Mouse (Mus musculus): ENCODE measurements around the gene Pafah1b3.

DNA sequence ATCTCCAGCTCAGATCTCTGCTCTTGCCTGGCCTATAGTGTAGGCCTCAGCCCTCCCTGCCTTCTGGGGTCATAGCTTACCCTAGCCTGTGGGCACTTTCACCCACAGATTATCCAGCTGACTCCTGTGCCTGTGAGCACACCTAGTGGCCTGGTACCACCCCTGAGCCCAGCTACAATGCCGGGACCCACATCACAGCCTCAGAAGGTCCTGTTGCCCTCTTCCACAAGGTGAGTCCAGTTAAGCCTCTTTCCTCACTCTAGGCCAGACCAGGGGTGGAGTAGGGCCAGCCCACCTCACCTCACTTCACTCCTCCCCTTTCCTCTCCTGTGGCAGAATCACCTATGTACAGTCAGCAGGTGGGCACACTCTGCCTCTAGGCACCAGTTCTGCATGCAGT lies 7.3 kb downstream of the Pafah1b3 start:
- TF ChIP-seq POLR2A (IDR thresholded peaks at IDR 0.05; ENCODE audit: insufficient read depth, low read length) = no peak
- TF ChIP-seq CTCF (IDR thresholded peaks at IDR 0.05; ENCODE audit: low read depth, low read length) = no peak
- no peak for TF ChIP-seq EP300 (IDR thresholded peaks at IDR 0.05; ENCODE audit: insufficient read depth, low read depth, low read length)

Measured in ES-Bruce4 (cell line).